Mouse (Mus musculus): ENCODE results near the gene Nlk.
A peak's percentile ranks its signal among the peaks of the same experiment; 100 is the strongest.
"Not testable (repeated sequence)": the region's sequence is repeated elsewhere in the genome, so short reads cannot be mapped to it uniquely, and the experiment has no call there.

Gene Nlk

DNA sequence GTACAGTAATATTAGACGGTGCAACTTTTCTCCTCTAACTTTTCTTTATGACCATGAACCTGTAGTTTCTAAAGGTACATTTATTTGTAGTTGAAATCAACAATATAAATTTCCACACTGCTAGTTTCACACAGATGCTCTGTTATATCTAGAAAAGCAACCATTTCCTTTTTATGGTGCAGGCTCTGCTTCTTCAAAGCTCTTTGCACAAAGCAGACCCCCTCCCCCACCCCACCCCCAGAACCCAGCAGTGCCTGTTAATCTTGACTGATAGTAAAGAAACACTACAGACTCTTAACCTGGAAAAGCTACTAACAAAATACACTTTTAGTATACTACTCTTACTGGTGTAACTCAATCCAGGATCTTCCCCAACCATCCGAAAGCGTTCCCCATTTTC, 6.6 kb downstream of the Nlk start:
- no peak for DNase-seq (ENCODE audit: low read depth, low spot score)

DNA sequence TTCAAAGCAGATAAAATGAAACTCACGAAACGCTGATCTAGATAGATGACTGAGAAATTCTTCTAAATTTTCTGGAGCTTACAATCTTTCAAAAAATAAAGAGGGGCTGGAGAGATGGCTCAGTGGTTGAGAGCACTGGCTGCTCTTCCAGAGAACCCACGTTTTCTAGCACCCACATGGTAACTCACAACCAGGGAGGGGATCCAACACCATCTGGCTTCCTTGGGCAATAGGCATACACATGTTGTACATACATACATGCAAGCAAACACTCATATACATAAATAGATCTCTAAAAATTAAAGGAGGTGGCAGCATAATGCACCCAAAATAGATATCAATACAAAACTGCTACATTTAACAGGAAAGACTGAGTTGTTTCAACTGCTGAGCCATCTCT, 16.1 kb downstream of the Nlk start:
- no peak for DNase-seq (ENCODE audit: low read depth, low spot score)

DNA sequence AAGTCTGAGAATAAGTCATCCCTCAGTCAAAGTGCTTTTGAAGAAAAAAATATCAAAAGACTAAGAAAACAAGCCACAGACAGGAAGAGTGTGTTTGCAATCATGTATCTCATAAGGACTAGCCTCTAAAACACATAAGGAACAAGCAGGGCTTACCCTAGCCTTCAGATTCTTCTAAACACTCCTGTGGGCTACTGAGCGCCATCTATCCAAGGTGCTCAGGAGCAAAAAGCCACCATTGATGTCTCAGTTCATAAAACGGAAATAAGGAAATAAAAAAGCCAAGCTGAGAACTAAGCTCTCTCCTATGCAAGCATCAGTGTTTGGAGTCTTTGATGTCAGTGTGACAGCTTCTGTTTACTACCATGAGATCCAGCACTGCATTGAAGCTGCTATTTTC, 18.4 kb downstream of the Nlk start:
- DNase-seq (ENCODE audit: low read depth, low spot score), result no peak

DNA sequence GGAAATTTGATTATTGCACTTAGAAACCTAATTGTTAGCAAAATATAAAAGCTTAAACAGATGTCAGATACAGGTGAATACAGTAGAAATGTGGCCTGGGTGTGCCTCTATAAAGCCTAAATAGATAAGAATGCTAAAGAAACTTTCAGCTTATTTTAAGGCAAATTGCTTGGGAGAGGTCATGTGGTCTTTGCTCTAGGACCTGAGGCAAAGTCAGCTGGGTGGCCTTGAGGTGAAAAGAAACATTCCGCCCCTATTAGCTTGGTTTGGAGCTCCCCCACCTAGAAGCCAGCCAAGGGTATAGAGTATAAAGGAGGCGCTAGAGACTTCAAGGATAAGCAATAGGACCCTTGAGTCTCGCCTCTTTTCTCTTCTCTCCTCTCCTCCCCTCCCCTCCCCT, 28.5 kb downstream of the Nlk start:
- DNase-seq (ENCODE audit: low read depth, low spot score), result no peak

DNA sequence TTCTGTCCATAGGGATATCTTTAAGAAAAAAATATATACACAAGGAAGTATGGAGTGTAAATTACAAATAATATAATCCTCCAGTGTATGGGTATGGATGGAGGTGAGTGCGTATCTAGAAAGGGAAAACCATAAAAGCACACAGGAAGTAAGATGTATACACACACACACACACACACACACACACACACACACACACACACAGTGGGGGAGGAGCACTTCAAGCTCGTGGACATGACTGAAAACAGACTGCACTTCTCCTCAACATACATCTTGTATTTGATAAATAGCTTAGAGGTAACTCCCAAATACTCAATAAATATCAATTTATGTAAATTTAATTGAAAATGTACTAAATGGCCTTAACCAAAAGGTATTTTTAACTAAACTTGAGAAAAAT, 32.3 kb downstream of the Nlk start:
- no peak for DNase-seq (ENCODE audit: low read depth, low spot score)

DNA sequence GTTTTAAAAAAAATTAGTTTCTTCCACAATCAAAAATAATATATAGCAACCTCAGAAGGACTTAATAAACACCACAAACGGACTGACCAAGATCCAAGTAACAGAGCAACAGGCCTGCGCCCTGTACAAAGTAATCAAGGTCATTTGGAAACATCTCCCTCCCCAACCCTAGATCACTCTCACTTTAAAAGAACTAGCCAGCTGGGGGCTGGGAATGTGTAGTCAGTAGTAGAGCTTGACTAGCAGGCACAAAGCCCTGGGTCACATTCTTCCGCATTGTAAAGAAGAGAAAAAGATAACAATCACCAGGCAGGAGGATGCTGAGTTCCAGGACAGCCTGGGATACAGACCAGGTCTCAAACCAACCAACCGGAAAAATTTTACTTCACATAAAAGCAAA, 33.3 kb downstream of the Nlk start:
- no peak for DNase-seq (ENCODE audit: low read depth, low spot score)

DNA sequence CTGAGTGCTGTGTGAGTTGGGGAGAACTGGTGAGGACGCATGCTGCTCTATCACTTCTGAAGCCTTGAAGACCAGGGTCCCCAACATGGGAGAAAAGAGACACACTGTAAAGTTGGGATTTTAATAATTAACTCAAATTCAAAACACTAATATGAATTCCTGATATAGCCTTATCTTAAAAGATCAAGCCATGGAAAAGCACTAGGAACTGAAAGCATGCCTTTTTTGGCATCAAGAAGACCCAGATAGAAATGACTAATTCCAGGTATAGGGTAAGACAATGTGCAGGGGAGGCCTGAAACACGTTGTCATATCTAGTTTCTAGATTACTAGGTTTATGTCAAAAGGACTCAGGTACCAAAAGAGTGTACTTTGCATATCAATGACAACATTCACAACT, 48.0 kb downstream of the Nlk start:
- DNase-seq (ENCODE audit: low read depth, low spot score), result no peak

DNA sequence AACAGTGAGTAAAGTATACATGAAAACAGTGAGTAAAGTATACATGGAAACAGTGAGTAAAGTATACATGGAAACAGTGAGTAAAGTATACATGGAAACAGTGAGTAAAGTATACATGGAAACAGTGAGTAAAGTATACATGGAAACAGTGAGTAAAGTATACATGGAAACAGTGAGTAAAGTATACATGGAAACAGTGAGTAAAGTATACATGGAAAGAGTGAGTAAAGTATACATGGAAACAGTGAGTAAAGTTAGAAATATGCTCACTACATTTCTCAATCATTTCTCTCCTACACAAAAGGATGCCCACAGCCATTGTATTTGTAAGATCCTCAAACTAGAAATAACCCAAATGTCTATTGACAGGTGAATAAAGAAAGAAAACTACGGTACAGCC, 48.8 kb downstream of the Nlk start:
- DNase-seq (ENCODE audit: low read depth, low spot score), result not testable (repeated sequence)

DNA sequence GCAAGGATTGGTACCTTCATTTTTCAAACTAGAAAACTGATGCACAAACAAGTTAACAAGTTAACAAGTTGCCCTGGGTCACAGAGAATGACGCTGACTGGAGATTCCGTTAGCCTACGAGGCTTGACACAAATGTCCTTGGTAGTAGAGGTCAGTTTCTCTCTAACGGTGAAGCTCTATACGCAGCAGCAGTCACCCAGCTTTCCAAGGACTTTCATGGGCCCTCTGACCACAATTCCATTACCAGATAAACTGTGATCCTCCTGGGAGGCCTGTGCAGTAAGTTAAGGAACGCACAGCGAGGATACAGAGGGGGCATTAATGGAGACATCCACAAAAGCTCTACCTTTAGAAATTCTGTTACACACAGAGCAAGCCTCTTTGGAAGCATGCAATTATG, 53.4 kb downstream of the Nlk start:
- no peak for DNase-seq (ENCODE audit: low read depth, low spot score)

DNA sequence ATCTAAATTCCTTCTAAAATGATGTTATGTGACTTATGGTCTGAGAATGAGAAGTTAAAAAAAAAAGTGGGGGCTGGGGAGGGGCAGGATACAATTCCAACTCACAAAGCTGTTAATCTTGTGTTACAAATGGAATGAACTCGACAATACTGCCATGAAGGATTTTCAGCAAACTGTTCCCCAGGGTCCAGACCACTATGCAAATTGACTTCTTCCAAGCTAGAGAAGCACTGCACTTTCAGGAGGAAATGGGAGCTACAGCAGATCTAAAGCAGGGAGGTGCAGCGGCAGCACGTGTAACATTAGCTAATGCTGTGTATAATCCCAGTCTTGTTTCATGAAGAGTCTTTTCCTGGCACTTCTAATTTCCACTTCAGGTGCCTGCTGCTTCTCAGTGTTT, 55.0 kb downstream of the Nlk start:
- no peak for DNase-seq (ENCODE audit: low read depth, low spot score)

DNA sequence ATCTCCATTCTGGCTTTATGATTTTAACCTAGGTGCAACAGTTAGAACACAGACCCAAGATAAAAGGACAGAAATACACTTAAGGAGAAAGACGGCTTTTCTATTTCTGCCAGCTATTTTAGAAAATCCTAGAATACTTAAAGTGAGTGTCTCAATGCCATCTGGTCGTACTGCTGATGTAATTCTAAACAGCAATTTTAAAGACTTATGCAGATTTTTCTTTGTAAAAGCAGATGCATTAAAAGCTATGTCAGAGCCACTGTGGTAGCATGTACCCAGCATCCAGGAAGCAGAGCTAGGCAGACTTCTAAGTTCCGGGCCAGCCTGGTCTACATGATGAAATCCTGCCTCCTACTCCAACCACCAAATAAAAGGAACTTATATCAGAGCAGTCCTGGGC, 56.1 kb downstream of the Nlk start:
- no peak for DNase-seq (ENCODE audit: low read depth, low spot score)

DNA sequence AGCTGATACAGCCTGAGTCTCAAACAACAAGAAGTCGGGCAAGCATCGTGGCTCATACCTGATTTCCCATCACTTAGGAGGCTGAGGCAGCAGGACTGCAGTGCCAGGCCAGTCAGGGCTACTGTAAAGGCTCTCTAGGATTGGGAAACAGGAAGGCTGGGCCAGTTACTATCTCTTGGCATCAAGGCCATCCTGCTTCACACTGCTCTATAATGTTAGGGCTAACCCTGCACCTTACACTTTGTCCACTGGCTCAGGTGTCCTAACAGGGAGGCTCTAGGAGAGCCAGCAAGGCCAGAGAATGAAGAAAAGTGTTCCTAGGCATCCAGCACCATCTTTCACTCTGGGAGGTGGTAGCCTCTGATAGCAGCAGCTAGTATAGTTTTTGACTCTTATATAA, 64.4 kb downstream of the Nlk start:
- no peak for DNase-seq (ENCODE audit: low read depth, low spot score)

DNA sequence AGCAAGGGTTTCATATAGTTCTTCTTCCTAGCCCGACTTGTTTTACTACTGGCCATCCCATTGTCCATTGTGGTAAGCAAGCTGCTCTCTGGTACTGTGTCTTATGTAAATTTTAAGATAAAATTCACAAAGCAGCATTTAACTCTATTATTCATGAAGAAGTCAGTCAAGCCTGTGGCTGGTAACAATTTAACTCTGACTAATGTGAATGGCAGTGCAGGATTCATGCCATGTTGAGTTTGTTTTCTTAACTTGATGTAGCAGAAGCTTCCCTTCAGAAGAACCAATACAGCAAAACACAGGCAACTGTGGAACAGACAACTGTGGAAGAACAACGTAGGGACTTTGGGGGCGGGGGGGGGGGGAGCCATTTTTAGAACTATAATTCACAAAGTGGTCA, 68.3 kb downstream of the Nlk start:
- no peak for DNase-seq (ENCODE audit: low read depth, low spot score)

DNA sequence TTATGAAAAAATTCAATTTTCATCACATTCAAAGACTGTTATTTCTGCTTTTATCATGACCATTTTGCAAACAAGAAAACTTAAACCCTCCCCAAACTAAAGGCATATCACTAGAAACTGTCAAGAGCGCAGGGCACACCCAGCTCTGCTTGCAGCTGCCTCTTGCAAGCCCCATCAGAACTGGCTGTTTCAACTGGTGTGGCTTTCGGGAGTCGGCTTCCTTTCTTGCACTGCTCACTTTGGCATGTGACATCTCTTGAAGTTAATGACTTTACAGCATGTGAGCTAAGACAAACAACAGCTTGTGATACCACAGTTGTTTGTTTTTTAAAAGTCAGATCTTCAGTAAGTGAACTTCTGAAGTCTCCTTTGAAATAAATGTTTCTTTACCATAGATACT, 72.8 kb downstream of the Nlk start:
- peak; percentile 5 for DNase-seq (ENCODE audit: low read depth, low spot score)

DNA sequence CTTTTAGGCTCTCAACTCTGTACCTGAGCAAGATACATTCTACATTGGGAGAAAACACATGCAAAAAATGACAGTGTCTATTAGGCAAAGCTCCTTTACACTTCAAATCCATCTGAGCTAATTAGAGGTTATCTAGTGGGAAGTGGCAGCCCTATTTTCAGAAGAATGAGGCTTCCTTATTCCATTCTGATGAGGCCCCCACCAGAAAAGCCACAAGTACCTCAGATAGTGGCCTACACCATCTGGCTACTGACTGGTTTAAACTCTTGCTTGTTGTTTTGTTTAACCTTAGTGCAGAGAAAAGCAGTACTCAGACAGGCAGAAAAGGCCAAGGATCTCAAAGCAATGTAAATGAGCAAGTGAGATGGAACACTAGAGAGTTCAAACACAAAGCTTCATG, 75.2 kb downstream of the Nlk start:
- no peak for DNase-seq (ENCODE audit: low read depth, low spot score)

DNA sequence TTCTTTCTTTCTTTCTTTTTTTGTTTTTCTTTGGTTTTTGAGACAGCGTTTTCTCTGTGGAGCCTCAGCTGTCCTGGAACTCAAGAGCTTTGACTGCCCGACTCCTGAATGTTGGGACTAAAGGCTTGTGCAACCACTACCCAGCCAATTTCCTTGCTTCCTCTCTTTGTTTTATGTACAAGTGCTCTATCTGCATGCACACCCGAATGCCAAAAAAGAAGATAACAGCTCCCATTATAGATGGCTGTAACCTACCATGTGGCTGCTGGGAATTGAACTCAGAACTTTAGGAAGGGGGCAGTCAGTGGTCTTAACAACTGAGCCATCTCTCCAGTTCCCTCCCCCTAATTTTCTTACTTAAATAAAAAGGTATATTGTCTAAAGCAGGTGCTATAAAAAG, 77.0 kb downstream of the Nlk start:
- no peak for DNase-seq (ENCODE audit: low read depth, low spot score)

DNA sequence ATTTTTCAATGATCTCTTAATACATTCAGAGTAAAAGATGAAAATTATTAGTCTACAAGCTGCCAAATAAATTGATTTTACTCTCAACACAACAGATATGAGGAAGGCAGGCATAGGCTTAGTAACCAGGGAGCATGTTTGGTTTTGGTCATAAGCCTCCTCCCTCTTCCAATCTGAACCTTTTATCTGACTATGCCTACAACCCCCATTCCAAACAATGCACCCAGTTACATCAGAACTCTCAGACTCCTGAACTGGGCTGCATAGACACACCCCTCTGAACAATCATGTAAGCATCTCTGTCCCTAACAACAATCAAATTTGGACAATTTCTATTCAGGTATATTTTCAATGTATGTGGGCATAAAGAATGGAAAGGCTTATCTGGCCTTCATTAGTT, 85.9 kb downstream of the Nlk start:
- no peak for DNase-seq (ENCODE audit: low read depth, low spot score)

DNA sequence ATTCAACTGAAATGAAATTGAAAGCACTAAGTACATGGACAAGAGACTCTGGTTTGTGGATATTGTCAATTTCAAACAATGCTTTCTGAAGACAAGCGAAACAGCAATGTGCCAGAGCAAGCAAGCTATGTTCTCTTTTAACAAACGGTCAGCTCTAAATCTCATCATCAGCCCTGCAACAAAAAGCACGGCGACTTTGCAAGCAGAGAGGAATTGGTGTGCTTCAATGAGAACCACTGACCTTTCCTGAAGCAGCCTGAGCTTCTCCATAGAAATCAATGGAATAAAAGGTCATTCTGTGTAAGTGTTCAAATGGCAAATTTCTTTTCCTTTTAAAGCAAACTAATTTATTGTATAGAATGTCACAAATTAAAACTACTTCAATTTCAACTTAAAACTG, 87.5 kb downstream of the Nlk start:
- DNase-seq (ENCODE audit: low read depth, low spot score), result no peak

DNA sequence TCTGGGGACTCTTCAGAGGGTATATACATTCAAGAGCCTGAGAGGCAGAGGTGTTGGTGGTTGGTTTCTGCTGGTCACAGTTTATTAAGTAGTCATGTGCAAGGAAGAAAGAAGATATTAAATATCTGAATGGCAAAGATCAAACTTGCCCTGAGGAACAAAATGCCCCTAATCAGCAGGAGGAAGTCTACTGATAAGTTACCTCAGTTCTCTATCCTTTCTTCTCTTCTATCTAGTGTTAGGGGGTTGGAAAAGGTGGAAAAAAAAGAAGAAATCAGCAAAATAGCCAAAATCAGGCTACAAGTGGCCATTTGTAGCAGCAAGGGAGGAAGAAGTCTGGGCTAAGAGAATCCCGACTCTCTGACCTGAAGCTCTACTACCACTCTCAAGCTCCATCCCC, 92.3 kb downstream of the Nlk start:
- no peak for DNase-seq (ENCODE audit: low read depth, low spot score)

DNA sequence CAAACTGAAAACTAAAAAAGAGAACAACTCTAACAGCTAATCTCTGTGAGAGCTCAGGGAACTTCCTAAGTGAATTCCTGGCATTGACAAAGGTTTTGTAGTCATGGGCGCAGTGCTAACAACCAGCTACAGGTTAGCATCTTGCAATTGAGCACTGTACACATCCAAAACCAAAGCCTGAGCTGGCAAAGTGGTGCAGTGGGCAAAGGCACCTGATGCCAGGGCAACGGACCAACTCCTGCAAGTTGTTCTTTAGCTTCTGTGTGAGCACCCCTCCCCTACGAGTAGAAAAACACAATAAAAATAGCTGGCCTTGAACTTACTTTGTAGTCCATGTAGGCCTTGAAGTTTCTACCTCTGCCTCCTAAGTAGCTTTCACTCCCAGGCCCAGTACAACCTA, 94.4 kb downstream of the Nlk start:
- DNase-seq (ENCODE audit: low read depth, low spot score), result no peak

DNA sequence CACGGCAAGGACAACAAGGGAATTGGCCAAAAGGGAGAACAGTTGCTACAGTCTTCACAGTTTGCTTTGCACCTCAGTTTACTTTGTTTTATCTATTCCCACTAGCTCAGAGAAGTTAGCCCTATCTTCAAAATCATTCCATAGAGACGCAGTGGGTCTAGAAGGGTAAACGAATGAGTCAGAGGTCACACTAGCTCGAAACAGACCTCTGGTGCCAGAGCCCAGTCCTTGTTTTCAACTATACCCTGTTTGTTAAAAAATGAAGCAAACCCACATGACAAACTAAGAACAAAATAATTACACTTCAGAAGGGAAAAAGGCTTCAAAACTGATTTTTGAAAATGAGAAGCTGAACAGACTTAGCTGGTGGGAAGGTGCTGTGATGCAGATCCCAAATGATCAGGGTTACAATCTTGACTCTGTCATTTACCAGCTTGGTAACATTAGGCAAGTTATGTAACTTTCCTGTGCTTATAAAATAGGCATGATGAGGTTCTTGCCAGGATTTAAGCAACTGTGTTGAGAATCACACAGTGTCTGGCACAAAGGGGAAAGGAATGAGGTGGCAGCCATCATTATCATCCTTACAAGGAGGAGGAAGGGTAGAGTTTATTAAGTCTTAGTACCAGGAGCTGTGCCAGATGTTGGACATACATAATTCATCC, 96.1 kb downstream of the Nlk start:
- DNase-seq (ENCODE audit: low read depth, low spot score), result no peak

DNA sequence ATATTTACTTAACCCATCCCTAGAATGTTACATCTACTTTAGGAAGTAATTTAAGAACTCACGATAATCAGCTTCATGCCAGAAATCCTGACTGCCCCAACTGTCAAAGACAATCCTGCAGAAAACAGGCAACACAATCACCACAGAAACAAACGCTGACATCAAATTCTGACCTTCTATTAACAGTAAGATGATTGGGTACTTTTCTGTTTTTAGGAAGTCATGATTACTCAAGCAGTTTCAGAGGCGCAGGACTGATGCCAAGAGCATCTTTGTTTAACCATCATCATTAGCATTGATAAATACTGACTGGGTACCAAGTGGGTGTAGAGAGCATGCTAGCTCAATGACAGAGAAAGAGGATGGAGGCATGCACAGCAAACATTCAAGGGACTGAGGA, 96.7 kb downstream of the Nlk start:
- peak; percentile 1 for DNase-seq (ENCODE audit: low read depth, low spot score)

DNA sequence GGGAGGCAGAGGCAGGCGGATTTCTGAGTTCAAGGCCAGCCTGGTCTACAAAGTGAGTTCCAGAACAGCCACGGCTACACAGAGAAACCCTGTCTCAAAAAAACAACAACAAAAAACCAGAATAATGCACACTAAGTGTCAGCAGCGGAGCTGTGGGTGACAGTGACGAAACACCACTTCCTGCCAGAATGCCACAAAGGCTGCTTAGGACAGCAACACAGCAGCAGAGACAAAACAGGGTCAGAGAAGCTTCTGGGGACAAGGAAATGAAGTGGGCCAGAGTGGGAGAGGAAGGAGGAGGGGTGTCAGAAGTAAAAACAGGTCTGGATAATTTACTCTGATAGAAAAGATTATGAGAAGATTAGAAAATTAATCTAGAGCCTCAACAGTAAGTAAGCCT, 97.1 kb downstream of the Nlk start:
- peak; percentile 10 for DNase-seq (ENCODE audit: low read depth, low spot score)

DNA sequence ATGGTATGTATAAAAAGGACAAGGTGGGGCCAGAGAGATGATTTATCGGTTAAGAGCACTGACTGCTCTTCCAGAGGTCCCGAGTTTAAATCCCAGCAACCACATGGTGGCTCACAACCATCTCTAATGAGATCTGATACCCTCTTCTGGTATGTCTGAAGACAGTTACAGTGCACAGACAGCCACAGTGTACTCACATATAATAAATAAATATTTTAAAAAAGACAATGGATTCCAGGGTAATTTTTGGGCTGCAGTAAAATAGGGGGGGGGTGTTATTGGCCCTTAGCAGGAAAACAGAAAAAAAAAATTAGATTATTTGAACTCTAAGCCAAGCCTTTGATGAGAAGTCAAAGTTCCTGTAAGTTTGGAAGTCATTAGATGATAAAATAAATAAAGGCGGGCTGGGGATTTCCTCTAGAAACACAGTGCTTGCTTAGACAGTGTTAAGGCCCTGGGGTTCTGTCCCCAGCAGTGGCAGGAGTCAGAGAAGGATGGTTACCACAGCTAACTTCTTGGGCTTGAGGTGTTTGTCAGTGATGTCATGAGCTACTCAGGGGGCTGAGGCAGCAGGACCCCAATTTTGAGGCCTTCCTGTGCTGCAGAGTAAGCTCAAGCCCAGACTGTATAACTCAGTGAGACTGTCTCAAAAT, 98.3 kb downstream of the Nlk start:
- no peak for DNase-seq (ENCODE audit: low read depth, low spot score)
